Mouse (Mus musculus): ENCODE measurements around the gene Neu3. TPM values are rescaled to one million over a fixed set of nuclear protein-coding genes. Genes with fewer than 3 reads are reported as not detected.
"Not testable (repeated sequence)": the region's sequence is repeated elsewhere in the genome, so short reads cannot be mapped to it uniquely, and the experiment has no call there.

Neu3 gene
- polyA plus RNA-seq, 1 experiment from 2014 or later: 1.8 TPM

GRCm38 (mm10) chr7:99810814-99811213, 17.4 kb downstream of the Neu3 start:
- Histone ChIP-seq H3K27ac (replicated peaks; ENCODE audit: low read depth, low read length) (no peak overlapping the region), H3K4me2 (ENCODE audit: low read length) (no peak overlapping the region), H3K36me3 (ENCODE audit: control insufficient read depth, insufficient read depth, low read length) (no peaks in the 10 kb centered on the region), H3K9me3 (ENCODE audit: control insufficient read depth, low read length) (no peaks in the 10 kb centered on the region), H3K27me3 (ENCODE audit: control insufficient read depth, insufficient read depth, low read length) (no peaks in the 10 kb centered on the region), H3K9ac (replicated peaks; ENCODE audit: low read length) (no peak overlapping the region), H3K4me3 (replicated peaks; ENCODE audit: low read depth, low read length) (no peak overlapping the region), H3K4me1 (ENCODE audit: control insufficient read depth, insufficient read depth, low read length) (no peaks in the 10 kb centered on the region)
- 96% methylated on average over 2 of the region's 2 CpGs for WGBS
- DNase-seq (no peak), ATAC-seq (ENCODE audit: low FRiP score, low TSS enrichment) (no peak)

- H3K9me3 ChIP-seq (ENCODE audit: control insufficient read depth, low read length); H3K4me1 ChIP-seq (ENCODE audit: control insufficient read depth, insufficient read depth, low read length); H3K9ac ChIP-seq (replicated peaks; ENCODE audit: low read length); H3K4me3 ChIP-seq (replicated peaks; ENCODE audit: low read depth, low read length); DNase-seq; H3K27me3 ChIP-seq (ENCODE audit: control insufficient read depth, insufficient read depth, low read length); H3K4me2 ChIP-seq (ENCODE audit: low read length); ATAC-seq (ENCODE audit: low FRiP score, low TSS enrichment); H3K27ac ChIP-seq (replicated peaks; ENCODE audit: low read depth, low read length); H3K36me3 ChIP-seq (ENCODE audit: control insufficient read depth, insufficient read depth, low read length): not testable (repeated sequence)
- 89% methylated on average over 7 of the region's 7 CpGs for WGBS
These were observed 21.2 kb downstream of the Neu3 start for GRCm38 (mm10) chr7:99807043-99807442.

- WGBS: 89% methylated on average over 1 of the region's 1 CpGs
- Histone ChIP-seq H3K4me3 (replicated peaks; ENCODE audit: low read depth, low read length) (no peak overlapping the region), H3K9ac (replicated peaks; ENCODE audit: low read length) (no peak overlapping the region), H3K9me3 (ENCODE audit: control insufficient read depth, low read length) (no peaks in the 10 kb centered on the region), H3K4me2 (ENCODE audit: low read length) (no peak overlapping the region), H3K4me1 (ENCODE audit: control insufficient read depth, insufficient read depth, low read length) (no peaks in the 10 kb centered on the region), H3K36me3 (ENCODE audit: control insufficient read depth, insufficient read depth, low read length) (no peaks in the 10 kb centered on the region), H3K27ac (replicated peaks; ENCODE audit: low read depth, low read length) (no peak overlapping the region), H3K27me3 (ENCODE audit: control insufficient read depth, insufficient read depth, low read length) (no peaks in the 10 kb centered on the region)
- DNase-seq: no peak
- ATAC-seq (ENCODE audit: low FRiP score, low TSS enrichment): no peak
These were observed 22.9 kb downstream of the Neu3 start for GRCm38 (mm10) chr7:99805340-99805739.

- not testable (repeated sequence) for H3K4me3 ChIP-seq (replicated peaks; ENCODE audit: low read depth, low read length); H3K9ac ChIP-seq (replicated peaks; ENCODE audit: low read length); H3K4me1 ChIP-seq (ENCODE audit: control insufficient read depth, insufficient read depth, low read length); ATAC-seq (ENCODE audit: low FRiP score, low TSS enrichment); H3K4me2 ChIP-seq (ENCODE audit: low read length); H3K36me3 ChIP-seq (ENCODE audit: control insufficient read depth, insufficient read depth, low read length); H3K27ac ChIP-seq (replicated peaks; ENCODE audit: low read depth, low read length); DNase-seq; H3K9me3 ChIP-seq (ENCODE audit: control insufficient read depth, low read length); H3K27me3 ChIP-seq (ENCODE audit: control insufficient read depth, insufficient read depth, low read length)
- WGBS: 88% methylated on average over 3 of the region's 3 CpGs
These were observed 24.2 kb downstream of the Neu3 start for GRCm38 (mm10) chr7:99804033-99804432.

GRCm38 (mm10) chr7:99803535-99803934, 24.7 kb downstream of the Neu3 start:
- no peaks in the 10 kb centered on the region for H3K27me3 ChIP-seq (ENCODE audit: control insufficient read depth, insufficient read depth, low read length)
- no peaks in the 10 kb centered on the region for H3K4me1 ChIP-seq (ENCODE audit: control insufficient read depth, insufficient read depth, low read length)
- no peak for ATAC-seq (ENCODE audit: low FRiP score, low TSS enrichment)
- no peak overlapping the region for H3K9ac ChIP-seq (replicated peaks; ENCODE audit: low read length)
- no peak overlapping the region for H3K4me2 ChIP-seq (ENCODE audit: low read length)
- no peaks in the 10 kb centered on the region for H3K36me3 ChIP-seq (ENCODE audit: control insufficient read depth, insufficient read depth, low read length)
- no peaks in the 10 kb centered on the region for H3K9me3 ChIP-seq (ENCODE audit: control insufficient read depth, low read length)
- no peak for DNase-seq
- no peak overlapping the region for H3K27ac ChIP-seq (replicated peaks; ENCODE audit: low read depth, low read length)
- WGBS: 72% methylated on average over 8 of the region's 8 CpGs
- no peak overlapping the region for H3K4me3 ChIP-seq (replicated peaks; ENCODE audit: low read depth, low read length)

GRCm38 (mm10) chr7:99799118-99799517, 29.1 kb downstream of the Neu3 start:
- WGBS: 85% methylated on average over 7 of the region's 7 CpGs
- DNase-seq: no peak
- Histone ChIP-seq H3K9ac (replicated peaks; ENCODE audit: low read length) (no peak overlapping the region), H3K4me3 (replicated peaks; ENCODE audit: low read depth, low read length) (no peak overlapping the region), H3K27ac (replicated peaks; ENCODE audit: low read depth, low read length) (no peak overlapping the region), H3K27me3 (ENCODE audit: control insufficient read depth, insufficient read depth, low read length) (no peaks in the 10 kb centered on the region), H3K36me3 (ENCODE audit: control insufficient read depth, insufficient read depth, low read length) (no peaks in the 10 kb centered on the region), H3K4me1 (ENCODE audit: control insufficient read depth, insufficient read depth, low read length) (peaks cover 11% of the 10 kb centered on the region; the same call in 1 of the 2 replicates), H3K4me2 (ENCODE audit: low read length) (no peak overlapping the region), H3K9me3 (ENCODE audit: control insufficient read depth, low read length) (no peaks in the 10 kb centered on the region)
- no peak for ATAC-seq (ENCODE audit: low FRiP score, low TSS enrichment)

- no peak overlapping the region for H3K4me3 ChIP-seq (replicated peaks; ENCODE audit: low read depth, low read length)
- WGBS: 34% methylated on average over 6 of the region's 6 CpGs
- H3K4me1 ChIP-seq (ENCODE audit: control insufficient read depth, insufficient read depth, low read length): peaks cover 11% of the 10 kb centered on the region; the same call in 1 of the 2 replicates
- H3K36me3 ChIP-seq (ENCODE audit: control insufficient read depth, insufficient read depth, low read length): no peaks in the 10 kb centered on the region
- peak; percentile 95 for DNase-seq
- H3K27me3 ChIP-seq (ENCODE audit: control insufficient read depth, insufficient read depth, low read length): no peaks in the 10 kb centered on the region
- no peak overlapping the region for H3K4me2 ChIP-seq (ENCODE audit: low read length)
- no peak overlapping the region for H3K27ac ChIP-seq (replicated peaks; ENCODE audit: low read depth, low read length)
- ATAC-seq (ENCODE audit: low FRiP score, low TSS enrichment): no peak
- H3K9me3 ChIP-seq (ENCODE audit: control insufficient read depth, low read length): no peaks in the 10 kb centered on the region
- H3K9ac ChIP-seq (replicated peaks; ENCODE audit: low read length): no peak overlapping the region
These were observed 30.1 kb downstream of the Neu3 start for GRCm38 (mm10) chr7:99797911-99798647.

GRCm38 (mm10) chr7:99797261-99797660, 31.0 kb downstream of the Neu3 start:
- H3K27ac ChIP-seq (replicated peaks; ENCODE audit: low read depth, low read length): no peak overlapping the region
- DNase-seq (peak; percentile 54), ATAC-seq (ENCODE audit: low FRiP score, low TSS enrichment) (no peak)
- H3K9me3 ChIP-seq (ENCODE audit: control insufficient read depth, low read length): no peaks in the 10 kb centered on the region
- H3K36me3 ChIP-seq (ENCODE audit: control insufficient read depth, insufficient read depth, low read length): no peaks in the 10 kb centered on the region
- H3K4me1 ChIP-seq (ENCODE audit: control insufficient read depth, insufficient read depth, low read length): peaks cover 11% of the 10 kb centered on the region; the same call in 1 of the 2 replicates
- no peak overlapping the region for H3K4me2 ChIP-seq (ENCODE audit: low read length)
- no peak overlapping the region for H3K4me3 ChIP-seq (replicated peaks; ENCODE audit: low read depth, low read length)
- H3K9ac ChIP-seq (replicated peaks; ENCODE audit: low read length): no peak overlapping the region
- no peaks in the 10 kb centered on the region for H3K27me3 ChIP-seq (ENCODE audit: control insufficient read depth, insufficient read depth, low read length)
- 73% methylated on average over 3 of the region's 3 CpGs for WGBS

GRCm38 (mm10) chr7:99796471-99796870, 31.7 kb downstream of the Neu3 start:
- WGBS: 75% methylated on average over 3 of the region's 3 CpGs

More at GRCm38 (mm10) chr7:99796471-99796870, 31.7 kb downstream of the Neu3 start:
- Histone ChIP-seq H3K4me3 (replicated peaks; ENCODE audit: low read depth, low read length) (no peak overlapping the region), H3K4me2 (ENCODE audit: low read length) (no peak overlapping the region), H3K9me3 (ENCODE audit: control insufficient read depth, low read length) (no peaks in the 10 kb centered on the region), H3K4me1 (ENCODE audit: control insufficient read depth, insufficient read depth, low read length) (peaks cover 11% of the 10 kb centered on the region; the same call in 1 of the 2 replicates), H3K27ac (replicated peaks; ENCODE audit: low read depth, low read length) (0 out of 2 replicates have a peak overlapping the region, but pooled peaks have one; percentile 50), H3K27me3 (ENCODE audit: control insufficient read depth, insufficient read depth, low read length) (no peaks in the 10 kb centered on the region), H3K36me3 (ENCODE audit: control insufficient read depth, insufficient read depth, low read length) (no peaks in the 10 kb centered on the region), H3K9ac (replicated peaks; ENCODE audit: low read length) (no peak overlapping the region)
- DNase-seq: no peak
- no peak for ATAC-seq (ENCODE audit: low FRiP score, low TSS enrichment)
